Mouse (Mus musculus): ENCODE measurements around the gene Stau1. TPM values are rescaled to one million over a fixed set of nuclear protein-coding genes. Genes with fewer than 3 reads are reported as not detected.

Stau1 gene
- total RNA-seq, 2 experiments from 2014 or later: 62.2 to 67.7 TPM

- DNase-seq: no peak
These were observed 4.2 kb downstream of the Stau1 start for GRCm38 (mm10) chr2:166991945-166992344.

- DNase-seq: no peak
These were observed 5.2 kb downstream of the Stau1 start for GRCm38 (mm10) chr2:166990861-166991260.

GRCm38 (mm10) chr2:166983351-166983894 lies 12.7 kb downstream of the Stau1 start:
- DNase-seq: no peak

DNA sequence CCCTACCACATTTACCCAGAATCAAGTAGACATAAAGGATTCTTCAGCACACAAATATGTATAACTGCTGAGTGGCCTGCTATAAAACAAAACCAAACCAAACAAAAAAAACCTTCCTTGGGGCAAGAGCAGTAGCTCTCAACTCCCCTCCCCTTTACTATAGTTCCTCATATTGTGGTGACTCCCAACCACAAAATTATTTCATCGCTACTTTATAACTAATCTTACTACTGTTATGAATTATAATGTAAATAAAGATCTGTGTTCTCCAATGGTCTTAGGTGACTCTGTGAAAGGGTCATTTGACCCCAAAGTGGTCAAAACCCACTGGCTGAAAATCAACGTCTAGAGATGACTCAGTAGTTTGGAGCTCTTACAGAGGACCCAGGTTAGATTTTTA lies 15.9 kb downstream of the Stau1 start:
- DNase-seq: no peak

DNA sequence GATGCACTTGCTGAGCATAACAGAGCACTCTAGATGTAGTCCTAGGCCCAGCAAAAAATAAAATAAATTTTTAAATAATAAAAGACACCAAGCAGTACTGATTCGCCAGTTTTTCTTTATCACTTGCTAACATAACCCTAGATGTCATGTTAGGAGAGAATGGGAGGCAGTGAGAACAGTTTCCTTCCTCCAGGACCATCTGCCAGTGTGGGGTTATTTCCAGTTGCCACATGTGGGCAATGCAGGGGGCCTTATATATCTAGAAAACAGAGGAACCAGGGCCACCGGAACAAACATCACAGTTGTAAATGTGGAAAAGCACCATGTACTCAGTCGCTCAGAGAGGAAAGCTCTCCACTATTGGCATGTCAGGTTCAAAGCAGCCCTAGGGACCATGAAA lies 18.6 kb downstream of the Stau1 start:
- no peak for DNase-seq

- no peak for DNase-seq
These were observed 19.7 kb downstream of the Stau1 start for GRCm38 (mm10) chr2:166976356-166976755.

- no peak for DNase-seq
These were observed 21.8 kb downstream of the Stau1 start for GRCm38 (mm10) chr2:166974177-166974872.

DNA sequence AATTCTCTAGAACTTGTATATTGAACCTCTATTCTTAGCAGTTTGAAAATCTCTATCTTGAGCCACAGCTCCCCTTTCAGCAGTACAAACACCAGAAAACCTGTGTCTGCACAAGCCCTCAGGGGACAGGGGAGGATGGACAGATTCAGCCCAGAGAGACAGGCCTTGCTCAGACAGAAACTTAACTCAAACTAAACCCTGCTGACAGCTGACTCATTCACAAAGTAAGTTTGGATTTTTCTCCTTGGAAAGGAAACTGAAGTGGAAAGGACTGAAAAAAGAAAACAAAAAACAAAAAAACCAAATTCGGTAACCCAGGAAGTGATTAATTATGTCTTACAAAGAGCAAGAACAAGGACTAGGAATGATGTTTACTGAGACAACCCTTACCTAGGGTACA lies 22.9 kb downstream of the Stau1 start:
- no peak for DNase-seq

- no peak for DNase-seq
These were observed 31.3 kb downstream of the Stau1 start for GRCm38 (mm10) chr2:166964773-166965172.

DNA sequence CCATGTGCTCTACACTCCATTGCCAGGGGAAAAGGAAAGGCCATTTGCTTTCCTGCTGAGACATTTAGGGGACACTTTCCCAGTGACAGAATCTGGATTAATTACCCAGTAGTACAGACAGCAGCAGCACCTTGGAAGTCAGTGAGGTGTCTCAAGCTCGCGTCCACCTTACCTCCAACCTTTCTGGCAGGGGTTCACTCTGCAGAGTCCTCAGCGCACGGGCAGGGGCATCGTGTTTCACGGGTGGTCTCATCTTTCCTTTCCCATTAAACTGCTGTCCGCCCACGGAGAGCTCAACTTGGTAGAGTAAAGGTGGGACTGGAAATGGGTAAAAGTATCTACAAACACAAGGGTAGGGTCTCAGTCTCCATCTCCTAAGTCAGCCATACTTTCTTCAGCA lies 32.8 kb downstream of the Stau1 start:
- no peak for DNase-seq

GRCm38 (mm10) chr2:166960648-166961330 lies 35.3 kb downstream of the Stau1 start:
- peak; percentile 53 for DNase-seq

- peak; percentile 64 for DNase-seq
These were observed 39.3 kb downstream of the Stau1 start for GRCm38 (mm10) chr2:166956805-166957204.

GRCm38 (mm10) chr2:166952151-166952550 lies 43.9 kb downstream of the Stau1 start:
- DNase-seq: no peak

DNA sequence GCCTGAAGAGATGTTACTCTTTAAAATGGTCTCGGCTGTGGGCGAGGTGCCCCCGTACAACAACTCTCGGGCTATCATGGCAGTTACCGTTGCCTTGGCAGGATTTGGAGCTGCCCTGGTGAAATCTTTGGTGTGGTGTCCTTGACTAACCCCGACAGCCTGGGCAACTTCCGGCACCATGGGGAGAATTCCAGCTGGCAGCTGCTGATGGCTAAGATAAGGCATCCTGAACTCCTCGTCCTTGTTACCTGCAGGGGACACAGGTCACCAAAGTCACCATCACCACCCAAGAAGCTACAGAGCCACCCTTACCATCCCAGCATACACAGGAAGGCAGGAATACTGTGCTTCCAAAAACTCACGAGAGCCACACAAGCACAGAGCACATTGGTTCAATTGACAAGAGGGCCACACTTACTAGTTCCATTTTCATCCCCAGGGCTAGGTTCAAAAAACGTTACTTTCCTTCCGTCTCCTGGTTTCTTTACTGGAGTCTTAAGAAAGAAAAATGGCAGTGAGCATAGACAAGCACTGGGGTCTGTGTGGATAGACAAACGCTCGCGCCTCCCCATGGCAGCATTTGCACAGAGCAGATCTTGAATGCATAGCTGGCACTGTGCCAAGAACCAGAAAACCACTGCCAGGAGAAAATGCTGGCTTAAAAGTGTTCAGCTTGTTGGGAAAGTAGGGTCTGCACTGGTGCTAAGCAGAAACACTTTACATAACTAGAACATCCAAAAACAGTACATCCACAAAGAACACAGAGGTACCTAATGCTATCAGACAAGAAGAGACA lies 45.0 kb downstream of the Stau1 start:
- peak; percentile 47 for DNase-seq

- DNase-seq: no peak
These were observed 47.2 kb downstream of the Stau1 start for GRCm38 (mm10) chr2:166948936-166949335.

- DNase-seq: no peak
These were observed 47.9 kb downstream of the Stau1 start for GRCm38 (mm10) chr2:166948246-166948645.

- peak; percentile 27 for DNase-seq
These were observed 50.6 kb downstream of the Stau1 start for GRCm38 (mm10) chr2:166945456-166945855.

- DNase-seq: no peak
These were observed 51.8 kb downstream of the Stau1 start for GRCm38 (mm10) chr2:166944346-166944745.

DNA sequence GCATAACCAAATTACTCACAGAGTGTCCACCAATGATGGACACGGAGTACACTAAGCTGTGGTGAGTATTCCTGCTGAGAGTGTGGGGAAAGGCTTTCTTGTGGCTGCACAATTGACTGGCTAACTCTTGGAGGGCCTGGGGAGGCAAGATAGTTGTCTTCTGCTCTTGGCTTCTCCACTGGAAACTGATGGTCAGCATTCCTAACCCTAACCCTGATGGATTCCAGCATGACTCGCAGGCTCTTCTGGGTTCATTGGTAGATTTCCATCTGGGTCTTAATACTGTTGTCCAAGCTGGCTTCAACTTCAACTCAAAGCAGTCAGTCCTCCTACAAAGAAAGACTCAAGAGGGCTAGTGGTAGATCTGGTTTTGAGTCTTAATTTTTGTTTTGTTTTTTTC lies 53.0 kb downstream of the Stau1 start:
- no peak for DNase-seq

DNA sequence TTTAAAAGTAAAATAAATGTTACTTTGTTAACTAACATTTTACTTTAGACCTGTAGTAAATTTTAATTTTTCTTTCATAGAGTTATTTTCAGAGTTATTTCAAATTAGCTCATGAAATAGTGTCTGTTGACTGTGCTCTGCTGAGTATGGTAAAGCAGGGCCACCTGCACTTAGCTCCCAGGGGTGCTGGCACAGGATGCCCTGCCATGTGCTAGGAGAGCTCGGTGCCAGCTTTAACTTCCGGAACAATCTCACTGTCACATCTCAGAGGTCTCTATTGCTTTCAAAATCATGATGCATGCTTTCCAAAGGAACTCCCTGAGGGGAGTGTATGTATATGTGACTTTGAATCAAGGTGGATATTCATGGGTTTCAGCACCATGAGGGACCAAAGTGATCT lies 59.9 kb downstream of the Stau1 start:
- no peak for DNase-seq

- DNase-seq: no peak
These were observed 60.5 kb downstream of the Stau1 start for GRCm38 (mm10) chr2:166935582-166935981.

- DNase-seq: no peak
These were observed 61.7 kb downstream of the Stau1 start for GRCm38 (mm10) chr2:166934416-166934815.

DNA sequence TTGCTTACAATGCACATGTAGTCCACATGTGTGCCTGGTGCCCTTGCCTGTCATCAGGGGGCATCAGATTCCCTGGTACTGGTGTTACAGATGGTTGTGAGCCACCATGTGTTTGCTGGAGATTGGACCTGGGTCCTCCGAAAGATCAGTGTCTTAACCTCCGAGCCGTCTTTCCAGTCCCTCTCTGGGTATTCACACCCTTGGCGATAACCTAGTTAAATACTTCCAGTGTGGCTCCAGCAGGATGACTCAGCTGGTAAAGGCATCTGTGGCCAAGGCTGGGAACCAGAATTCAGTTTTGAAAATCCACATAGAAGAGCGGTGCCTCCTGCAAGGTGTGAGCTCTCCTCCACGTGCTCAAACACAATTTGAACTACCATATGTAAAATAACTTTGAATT lies 62.2 kb downstream of the Stau1 start:
- DNase-seq: no peak
